Mouse (Mus musculus) left cerebral cortex, adult 2 months (tissue): Measurements from ENCODE around the gene Cfd. TPM values are rescaled to one million over a fixed set of nuclear protein-coding genes. Genes with fewer than 3 reads are reported as not detected.
A peak's percentile ranks its signal among the peaks of the same experiment; 100 is the strongest.

Source experiments
- DNase-seq, 2 experiments: peaks; one replicate each; pipeline ENCODE4 v3.0.0; 2021 to 2022; ENCODE audit warnings: low spot score in 2 of 2, mixed read lengths in 1 of 2; ENCODE audit errors: extremely low spot score in 1 of 2
- H3K27ac ChIP-seq: fragments of 200-600 bp; 2 replicates; pipeline ENCODE4 v1.8.1; 2022
- H3K4me3 ChIP-seq: fragments of 200-600 bp; 2 replicates; pipeline ENCODE4 v1.8.1; 2022
- CTCF ChIP-seq: fragments of 200-600 bp; IDR thresholded peaks from 2 replicates; pipeline ENCODE4 v1.8.1; 2022; ENCODE audit warnings: antibody characterized with exemption, mild to moderate bottlenecking, moderate library complexity
- intact Hi-C: fragments of 180-260 bp; cut with DNase I; formaldehyde crosslinking; loops from one replicate; pipeline ENCODE4 v1.15.1; 2025
- total RNA-seq, 2 experiments: library from RNA; stranded (reverse); gene quantifications; 2 replicates each; pipeline ENCODE4 v1.2.3; 2021

Gene Cfd
- total RNA-seq, 2 experiments from 2014 or later, result not detected

- no peak for DNase-seq
- no peak for TF ChIP-seq CTCF
- intact Hi-C loops, result no loop called here
- Histone ChIP-seq H3K4me3 (no peak overlapping the region), H3K27ac (no peak overlapping the region)
These were observed 6.9 kb downstream of the Cfd start for GRCm38 (mm10) chr10:79897316-79898245.

GRCm38 (mm10) chr10:79900951-79901410 is 10.3 kb downstream of the Cfd start:
- DNase-seq, result peak; percentile 76 to 81
- Histone ChIP-seq H3K4me3 (no peak overlapping the region), H3K27ac (peak overlapping the region; percentile 85)
- peak; percentile 45 for TF ChIP-seq CTCF
- intact Hi-C loops, result no loop called here

- no peak for DNase-seq
- intact Hi-C loops, result no loop called here
- Histone ChIP-seq H3K4me3 (no peak overlapping the region), H3K27ac (no peak overlapping the region)
- no peak for TF ChIP-seq CTCF
These were observed 16.1 kb downstream of the Cfd start for GRCm38 (mm10) chr10:79906712-79907111.

- no peak for DNase-seq
- no peak overlapping the region for H3K27ac ChIP-seq
- intact Hi-C loops, result no loop called here
- TF ChIP-seq CTCF, result no peak
- no peak overlapping the region for H3K4me3 ChIP-seq
These were observed 16.8 kb downstream of the Cfd start for GRCm38 (mm10) chr10:79907415-79907814.

GRCm38 (mm10) chr10:79908167-79909091 is 17.8 kb downstream of the Cfd start, which contains the start of gene Med16:
TSS of gene Med16 (minus strand) at chr10:79908923.
- no peak for TF ChIP-seq CTCF
- peak within 1 kb of the TSS; percentile 99 for H3K27ac ChIP-seq
- peak; percentile 90 to 92 for DNase-seq
- intact Hi-C loops, result no loop called here
- peak within 1 kb of the TSS; percentile 72 for H3K4me3 ChIP-seq

- Histone ChIP-seq H3K27ac (peak overlapping the region; percentile 99), H3K4me3 (peak overlapping the region; percentile 72)
- intact Hi-C loops, result no loop called here
- TF ChIP-seq CTCF, result no peak
- DNase-seq, result no peak
These were observed 18.7 kb downstream of the Cfd start for GRCm38 (mm10) chr10:79909092-79909922.

GRCm38 (mm10) chr10:79910556-79910955 is 19.9 kb downstream of the Cfd start, which contains the start of gene Gm26602:
TSS of gene Gm26602 (plus strand) at chr10:79910856.
- intact Hi-C loops, result no loop called here
- Histone ChIP-seq H3K27ac (peak within 1 kb of the TSS; percentile 99), H3K4me3 (no peak within 1 kb of the TSS)
- no peak for TF ChIP-seq CTCF
- no peak for DNase-seq

GRCm38 (mm10) chr10:79912412-79912811 is 21.8 kb downstream of the Cfd start:
- intact Hi-C loops, result no loop called here
- Histone ChIP-seq H3K4me3 (no peak overlapping the region), H3K27ac (no peak overlapping the region)
- no peak for DNase-seq
- no peak for TF ChIP-seq CTCF

- Histone ChIP-seq H3K4me3 (no peak overlapping the region), H3K27ac (no peak overlapping the region)
- DNase-seq, result no peak
- intact Hi-C loops, result no loop called here
- TF ChIP-seq CTCF, result no peak
These were observed 23.7 kb downstream of the Cfd start for GRCm38 (mm10) chr10:79914131-79914947.

GRCm38 (mm10) chr10:79914948-79915596 is 24.4 kb downstream of the Cfd start:
- Histone ChIP-seq H3K27ac (no peak overlapping the region), H3K4me3 (peak overlapping the region; percentile 61)
- intact Hi-C loops, result no loop called here
- no peak for DNase-seq
- no peak for TF ChIP-seq CTCF
